Mouse (Mus musculus) heart, adult 2 months (tissue): ENCODE data around the gene Fam107b. TPM values are rescaled to one million over a fixed set of nuclear protein-coding genes. Genes with fewer than 3 reads are reported as not detected.

Experiments
- DNase-seq, 2 experiments: peaks; one replicate each; pipeline ENCODE4 v3.0.0; 2021
- H3K27ac ChIP-seq: fragments of 200-600 bp; 2 replicates; pipeline ENCODE4 v1.8.1; 2022
- H3K27me3 ChIP-seq: fragments of 200-500 bp; 2 replicates; pipeline ENCODE4 v1.6.1; 2012; ENCODE audit warnings: mild to moderate bottlenecking, low read length, inconsistent platforms, mixed read lengths; ENCODE audit not compliant: control insufficient read depth, insufficient read depth
- H3K36me3 ChIP-seq: fragments of 200-500 bp; 2 replicates; pipeline ENCODE4 v1.6.1; 2012; ENCODE audit warnings: low read length, inconsistent platforms; ENCODE audit not compliant: control insufficient read depth, insufficient read depth
- H3K4me1 ChIP-seq: fragments of 200-500 bp; 2 replicates; pipeline ENCODE4 v1.6.1; 2011; ENCODE audit warnings: low read length; ENCODE audit not compliant: control insufficient read depth, insufficient read depth
- H3K4me3 ChIP-seq: fragments of 200-600 bp; 2 replicates; pipeline ENCODE4 v1.8.1; 2022
- H3K79me2 ChIP-seq: fragments of 200-500 bp; replicated peaks from 2 replicates; pipeline ENCODE4 v1.6.1; 2012; ENCODE audit warnings: mild to moderate bottlenecking, inconsistent platforms, low read length, moderate library complexity, mixed read lengths; ENCODE audit not compliant: control insufficient read depth, insufficient read depth
- H3K9ac ChIP-seq: fragments of 200-500 bp; 2 replicates; pipeline ENCODE4 v1.6.1; 2012; ENCODE audit warnings: low read depth, mild to moderate bottlenecking, control low read depth, inconsistent platforms, low read length, mixed read lengths
- CTCF ChIP-seq: fragments of 200-600 bp; IDR thresholded peaks from 2 replicates; pipeline ENCODE4 v1.8.1; 2022; ENCODE audit warnings: antibody characterized with exemption, mild to moderate bottlenecking, moderate library complexity
- EP300 ChIP-seq: fragments of 200-500 bp; IDR thresholded peaks from 2 replicates; pipeline ENCODE4 v1.6.1; 2011; ENCODE audit warnings: low read depth, low read length, control low read depth; ENCODE audit not compliant: insufficient read depth
- POLR2A ChIP-seq: fragments of 200-500 bp; IDR thresholded peaks from 2 replicates; pipeline ENCODE4 v1.6.1; 2011; ENCODE audit warnings: mild to moderate bottlenecking, low read depth, low read length, control low read depth; ENCODE audit not compliant: insufficient read depth
- WGBS: fragments of 180-500 bp; shearing (Covaris S2); methylation state at CpG from one replicate; pipeline ENCODE4 v1.1.7; 2018; 5-methylcytosine and 5-hydroxymethylcytosine counted together
- intact Hi-C: fragments of 180-260 bp; cut with DNase I; formaldehyde crosslinking; loops from one replicate; pipeline ENCODE4 v1.15.1; 2025
- long read RNA-seq: library from polyadenylated mRNA; stranded (forward); transcript quantifications from one replicate; pipeline ENCODE4 v2.0.0, GENCODE M21; 2021
- polyA plus RNA-seq: library from polyadenylated mRNA; depleted of rRNA; stranded (reverse); fragments of >200 nt; gene quantifications from 2 replicates; pipeline ENCODE4 v1.2.3, GENCODE M21; 2012; rRNA removed
- total RNA-seq, 2 experiments: library from RNA; stranded (reverse); gene quantifications; 2 replicates each; pipeline ENCODE4 v1.2.3; 2021

Fam107b gene
- 10 to 100 TPM in 1 of 2 experiments, 1 to 10 TPM in 1; 5.5 to 10.1 TPM for total RNA-seq
- 3.2 and 4.7 TPM in 2 replicates for polyA plus RNA-seq
- long read RNA-seq, transcript Fam107b-201 (4 exons, 3,156 nt), result major isoform, 5 of 6 reads
- long read RNA-seq, partial matches to known transcripts, result 0 of 6 reads
- long read RNA-seq, other reads (novel, unspliced or antisense), result 1 of 6 reads

- TF ChIP-seq CTCF, result no peak
- TF ChIP-seq POLR2A, result no peak
- no peak for TF ChIP-seq EP300
- H3K27ac ChIP-seq, result no peak within 1 kb of the TSS
- 78% methylated on average over 12 of the region's 12 CpGs for WGBS
- intact Hi-C loops, result no loop called here
- DNase-seq, result no peak
- no peaks in the 10 kb centered on the region for H3K27me3 ChIP-seq
- H3K9ac ChIP-seq, result no peak within 1 kb of the TSS
- no peak within 1 kb of the TSS for H3K4me3 ChIP-seq
- H3K4me1 ChIP-seq, result no peaks in the 10 kb centered on the region
- no peaks in the 10 kb centered on the region for H3K79me2 ChIP-seq
- H3K36me3 ChIP-seq, result no peaks in the 10 kb centered on the region
Measured at GRCm38 (mm10) chr2:3570186-3570585, at the start of gene Fam107b. TSS of gene Fam107b (plus strand) at chr2:3570488.

GRCm38 (mm10) chr2:3522558-3522957, 47.7 kb upstream of the Fam107b start:
- H3K27me3 ChIP-seq, result no peaks in the 10 kb centered on the region
- intact Hi-C loops, result no loop called here
- H3K36me3 ChIP-seq, result no peaks in the 10 kb centered on the region
- no peak overlapping the region for H3K4me3 ChIP-seq
- no peaks in the 10 kb centered on the region for H3K79me2 ChIP-seq
- 80% methylated on average over 4 of the region's 4 CpGs for WGBS
- no peak for TF ChIP-seq POLR2A
- no peak for TF ChIP-seq CTCF
- H3K4me1 ChIP-seq, result no peaks in the 10 kb centered on the region
- H3K27ac ChIP-seq, result no peak overlapping the region
- DNase-seq, result no peak
- no peak overlapping the region for H3K9ac ChIP-seq

DNA sequence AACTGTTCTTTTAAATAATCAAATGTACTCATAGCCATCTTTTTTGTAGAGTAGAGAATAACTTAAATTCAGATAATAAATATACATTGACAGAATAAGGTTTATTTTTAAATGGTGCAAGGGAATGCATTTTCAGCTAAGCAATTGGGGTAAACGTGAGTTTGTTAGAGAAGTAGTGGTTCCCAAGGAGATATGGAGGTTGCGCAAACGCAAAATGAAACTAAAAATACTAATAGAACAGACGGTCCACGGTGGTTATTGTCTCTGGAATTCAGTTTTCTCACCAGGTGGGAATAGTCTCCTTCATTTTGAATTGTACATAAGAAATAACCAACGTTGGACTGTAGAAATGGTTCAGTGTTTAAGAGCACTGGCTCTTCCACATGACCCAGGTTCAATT, 44.0 kb upstream of the Fam107b start:
- no peaks in the 10 kb centered on the region for H3K36me3 ChIP-seq
- no peak overlapping the region for H3K9ac ChIP-seq
- intact Hi-C loops, result no loop called here
- DNase-seq, result no peak
- no peaks in the 10 kb centered on the region for H3K79me2 ChIP-seq
- TF ChIP-seq POLR2A (no peak), CTCF (no peak), EP300 (no peak)
- no peak overlapping the region for H3K4me3 ChIP-seq
- no peak overlapping the region for H3K27ac ChIP-seq
- H3K27me3 ChIP-seq, result no peaks in the 10 kb centered on the region
- WGBS, result 78% methylated on average over 6 of the region's 6 CpGs
- no peaks in the 10 kb centered on the region for H3K4me1 ChIP-seq

DNA sequence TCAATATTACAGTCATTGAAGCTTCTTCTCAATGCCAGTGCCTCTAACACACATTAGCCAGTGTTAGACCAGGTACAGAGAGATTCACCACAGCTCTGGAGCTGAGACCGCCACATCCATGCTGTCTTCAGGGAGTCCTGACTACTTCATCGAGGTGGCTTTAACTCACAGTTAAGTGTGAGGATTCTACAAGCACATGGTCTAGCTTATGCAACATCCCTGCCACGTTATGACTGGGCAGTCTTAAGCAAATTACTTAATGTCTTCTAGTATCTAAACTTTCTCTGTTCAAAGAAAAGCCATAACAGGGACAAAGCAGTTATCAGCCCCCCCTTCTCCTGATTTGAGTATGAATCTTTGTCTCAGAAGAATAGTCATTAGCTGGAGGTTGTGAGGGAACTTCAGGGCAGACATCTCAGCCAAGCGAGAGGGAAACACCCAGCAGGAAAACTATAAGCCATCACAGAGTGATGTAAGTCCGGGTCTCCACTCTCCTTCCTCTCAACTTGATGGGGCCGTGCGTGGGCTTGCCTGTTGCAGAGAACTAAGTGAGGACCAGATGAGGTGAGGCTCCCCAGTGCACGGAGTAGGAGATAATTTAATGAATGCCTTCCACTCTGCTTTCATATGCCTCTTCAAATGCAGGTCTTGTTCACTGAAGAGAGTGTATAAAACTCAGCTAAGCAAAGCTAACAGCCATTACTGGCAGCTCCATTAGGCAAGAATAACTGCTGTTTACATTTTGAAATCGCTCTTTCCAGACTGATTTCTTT, 28.8 kb upstream of the Fam107b start:
- H3K4me3 ChIP-seq, result no peak overlapping the region
- H3K27ac ChIP-seq, result no peak overlapping the region
- no peak for DNase-seq
- no peaks in the 10 kb centered on the region for H3K79me2 ChIP-seq
- H3K27me3 ChIP-seq, result no peaks in the 10 kb centered on the region
- intact Hi-C loops, result loop anchor here (10.0 kb wide), 1 partner anchor 953 kb away; no protein-coding TSS in a partner anchor
- TF ChIP-seq EP300, result no peak
- TF ChIP-seq CTCF, result no peak
- TF ChIP-seq POLR2A, result no peak
- H3K4me1 ChIP-seq, result no peaks in the 10 kb centered on the region
- H3K36me3 ChIP-seq, result no peaks in the 10 kb centered on the region
- no peak overlapping the region for H3K9ac ChIP-seq
- WGBS, result 54% methylated on average over 9 of the region's 9 CpGs

GRCm38 (mm10) chr2:3546055-3546454, 24.2 kb upstream of the Fam107b start:
- Histone ChIP-seq H3K4me3 (no peak overlapping the region), H3K4me1 (no peaks in the 10 kb centered on the region), H3K9ac (no peak overlapping the region), H3K36me3 (no peaks in the 10 kb centered on the region), H3K27me3 (no peaks in the 10 kb centered on the region), H3K27ac (no peak overlapping the region), H3K79me2 (no peaks in the 10 kb centered on the region)
- intact Hi-C loops, result loop anchor here (1.0 to 10.0 kb wide), 4 partner anchors 199 to 949 kb away; no protein-coding TSS in a partner anchor
- TF ChIP-seq EP300, result no peak
- TF ChIP-seq POLR2A, result no peak
- no peak for TF ChIP-seq CTCF
- DNase-seq, result no peak
- 50% methylated on average over 2 of the region's 2 CpGs for WGBS

GRCm38 (mm10) chr2:3546588-3546987, 23.7 kb upstream of the Fam107b start:
- H3K9ac ChIP-seq, result no peak overlapping the region
- 4% methylated on average over 4 of the region's 4 CpGs for WGBS
- intact Hi-C loops, result loop anchor here (1.0 to 10.0 kb wide), 4 partner anchors 199 to 948 kb away; no protein-coding TSS in a partner anchor
- H3K27me3 ChIP-seq, result no peaks in the 10 kb centered on the region
- TF ChIP-seq EP300, result no peak
- TF ChIP-seq CTCF, result peak; percentile 96
- no peaks in the 10 kb centered on the region for H3K79me2 ChIP-seq
- H3K27ac ChIP-seq, result no peak overlapping the region
- H3K4me1 ChIP-seq, result no peaks in the 10 kb centered on the region
- no peaks in the 10 kb centered on the region for H3K36me3 ChIP-seq
- no peak overlapping the region for H3K4me3 ChIP-seq
- DNase-seq, result peak; percentile 38 to 47
